Mouse (Mus musculus): ENCODE results near the gene Card10. TPM values are rescaled to one million over a fixed set of nuclear protein-coding genes. Genes with fewer than 3 reads are reported as not detected.

Card10 gene
- polyA plus RNA-seq, 1 experiment: not detected

DNA sequence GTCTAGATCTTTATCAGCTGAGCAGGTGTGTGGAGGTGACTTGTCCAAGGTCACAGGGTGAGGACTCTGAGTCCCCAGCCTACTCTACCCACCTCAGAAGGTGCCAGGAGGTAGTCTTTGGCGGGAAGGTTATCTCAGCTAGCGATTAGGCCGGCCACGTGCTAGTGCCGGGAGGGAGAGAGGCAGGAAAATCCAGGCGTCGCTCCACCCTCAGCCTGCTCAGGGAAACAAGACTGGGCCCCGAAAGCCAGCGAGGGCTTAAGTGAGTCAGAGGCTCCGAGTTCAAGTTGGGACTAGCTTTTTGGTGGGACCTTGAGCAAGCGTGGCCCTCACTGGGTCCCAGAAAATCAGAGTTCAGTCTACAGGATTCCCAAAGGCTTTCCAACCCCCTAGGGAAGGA lies 42.5 kb upstream of the Card10 start:
- no peak for TF ChIP-seq POLR2A (IDR thresholded peaks at IDR 0.05; ENCODE audit: insufficient read depth, low read depth, low read length)
- TF ChIP-seq CTCF (IDR thresholded peaks at IDR 0.05; ENCODE audit: insufficient read depth, low read depth, low read length): no peak
- WGBS: 64% methylated on average over 11 of the region's 11 CpGs
- H3K27ac ChIP-seq (ENCODE audit: insufficient read depth, low read depth, low read length): no peak overlapping the region
- peaks cover 29% of the 10 kb centered on the region for H3K4me1 ChIP-seq (ENCODE audit: control insufficient read depth, insufficient read depth, low read length)
- H3K4me3 ChIP-seq (ENCODE audit: insufficient read depth, low read depth, low read length): no peak overlapping the region

GRCm38 (mm10) chr15:78844791-78845190 lies 41.9 kb upstream of the Card10 start:
- Histone ChIP-seq H3K4me3 (ENCODE audit: insufficient read depth, low read depth, low read length) (no peak overlapping the region), H3K27ac (ENCODE audit: insufficient read depth, low read depth, low read length) (no peak overlapping the region), H3K4me1 (ENCODE audit: control insufficient read depth, insufficient read depth, low read length) (peaks cover 30% of the 10 kb centered on the region)
- 46% methylated on average over 9 of the region's 9 CpGs for WGBS
- TF ChIP-seq POLR2A (IDR thresholded peaks at IDR 0.05; ENCODE audit: insufficient read depth, low read depth, low read length) (no peak), CTCF (IDR thresholded peaks at IDR 0.05; ENCODE audit: insufficient read depth, low read depth, low read length) (no peak)

DNA sequence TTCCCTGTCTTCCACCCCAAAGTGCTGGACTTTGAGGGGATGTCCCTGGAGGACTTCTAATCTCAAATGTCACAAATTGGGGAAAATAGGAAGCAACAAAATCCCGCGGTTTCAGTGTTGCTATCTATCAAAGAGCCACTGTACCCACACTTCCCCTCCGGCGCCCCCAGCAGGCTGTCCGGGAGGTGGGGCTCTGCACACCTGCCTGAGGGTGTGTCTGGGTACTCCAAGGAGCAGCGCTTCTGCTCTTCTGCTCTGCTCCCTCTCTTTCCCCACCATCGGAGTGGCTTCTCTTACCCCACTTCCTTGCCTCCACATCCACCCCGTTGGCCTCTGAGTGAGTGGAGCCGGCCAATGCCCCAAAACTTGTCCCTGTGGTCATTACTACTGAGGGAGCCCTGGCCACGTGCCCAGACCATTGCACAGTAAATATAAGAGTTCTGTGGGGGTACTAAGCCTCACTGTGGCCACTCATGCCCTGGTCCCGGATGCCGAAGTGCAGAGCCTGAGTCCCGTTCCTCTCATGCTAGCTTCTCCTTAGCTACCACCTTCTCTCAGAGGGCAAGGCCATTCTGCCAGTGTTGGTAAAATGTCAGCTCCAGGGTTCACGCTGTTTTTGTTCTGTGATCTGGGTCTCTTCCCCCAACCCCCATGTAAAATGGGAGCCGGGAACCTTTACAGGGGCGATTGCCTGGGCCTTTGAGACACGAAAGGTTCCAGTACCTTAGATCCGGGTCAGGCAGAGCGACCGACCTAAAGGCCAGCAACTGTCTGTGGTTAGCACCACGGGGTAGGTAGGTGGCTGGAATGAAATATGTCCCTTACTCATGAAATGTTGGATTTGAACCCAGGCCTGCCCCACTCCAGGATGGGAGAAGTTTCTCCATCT lies 41.0 kb upstream of the Card10 start:
- Histone ChIP-seq H3K27ac (ENCODE audit: insufficient read depth, low read depth, low read length) (no peak overlapping the region), H3K4me1 (ENCODE audit: control insufficient read depth, insufficient read depth, low read length) (peaks cover 31% of the 10 kb centered on the region), H3K4me3 (ENCODE audit: insufficient read depth, low read depth, low read length) (peak overlapping the region; percentile 51)
- WGBS: 56% methylated on average over 21 of the region's 21 CpGs
- TF ChIP-seq POLR2A (IDR thresholded peaks at IDR 0.05; ENCODE audit: insufficient read depth, low read depth, low read length) (no peak), CTCF (IDR thresholded peaks at IDR 0.05; ENCODE audit: insufficient read depth, low read depth, low read length) (no peak)

GRCm38 (mm10) chr15:78842371-78843163 lies 39.7 kb upstream of the Card10 start, which contains the start of gene Cdc42ep1:
Cdc42ep1 (plus strand) TSS chr15:78842624.
- peak within 1 kb of the TSS; percentile 64 for H3K27ac ChIP-seq (ENCODE audit: insufficient read depth, low read depth, low read length)
- no peak for TF ChIP-seq POLR2A (IDR thresholded peaks at IDR 0.05; ENCODE audit: insufficient read depth, low read depth, low read length)
- TF ChIP-seq CTCF (IDR thresholded peaks at IDR 0.05; ENCODE audit: insufficient read depth, low read depth, low read length): no peak
- peak within 1 kb of the TSS; percentile 51 for H3K4me3 ChIP-seq (ENCODE audit: insufficient read depth, low read depth, low read length)
- 2% methylated on average over 86 of the region's 86 CpGs for WGBS
- peaks cover 33% of the 10 kb centered on the region for H3K4me1 ChIP-seq (ENCODE audit: control insufficient read depth, insufficient read depth, low read length)

GRCm38 (mm10) chr15:78841161-78841790 lies 38.4 kb upstream of the Card10 start:
- peaks cover 37% of the 10 kb centered on the region for H3K4me1 ChIP-seq (ENCODE audit: control insufficient read depth, insufficient read depth, low read length)
- 89% methylated on average over 6 of the region's 6 CpGs for WGBS
- no peak overlapping the region for H3K4me3 ChIP-seq (ENCODE audit: insufficient read depth, low read depth, low read length)
- TF ChIP-seq CTCF (IDR thresholded peaks at IDR 0.05; ENCODE audit: insufficient read depth, low read depth, low read length) (no peak), POLR2A (IDR thresholded peaks at IDR 0.05; ENCODE audit: insufficient read depth, low read depth, low read length) (no peak)
- H3K27ac ChIP-seq (ENCODE audit: insufficient read depth, low read depth, low read length): no peak overlapping the region

- WGBS: 82% methylated on average over 11 of the region's 11 CpGs
- TF ChIP-seq POLR2A (IDR thresholded peaks at IDR 0.05; ENCODE audit: insufficient read depth, low read depth, low read length): no peak
- TF ChIP-seq CTCF (IDR thresholded peaks at IDR 0.05; ENCODE audit: insufficient read depth, low read depth, low read length): no peak
Observed at GRCm38 (mm10) chr15:78840751-78841150, 37.9 kb upstream of the Card10 start.

DNA sequence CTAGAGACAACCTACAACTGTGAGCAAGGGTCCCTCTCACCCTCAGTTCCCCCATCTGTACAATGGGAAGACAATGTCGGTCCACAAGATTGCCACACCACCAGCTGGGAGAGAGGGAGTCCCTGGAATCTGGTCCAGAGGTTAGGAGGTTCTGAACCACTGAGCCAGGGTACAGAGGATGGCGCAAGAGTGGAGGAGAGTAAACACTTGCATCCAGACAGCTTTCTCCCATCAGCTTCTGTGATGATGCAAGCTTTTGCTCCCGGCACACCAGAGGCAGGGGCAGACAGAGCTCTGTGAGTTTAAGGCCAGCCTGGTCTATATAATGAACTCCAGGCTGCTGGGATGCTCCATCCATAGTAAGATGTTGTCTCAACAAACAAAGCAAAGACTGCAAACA lies 37.4 kb upstream of the Card10 start:
- H3K4me3 ChIP-seq (ENCODE audit: insufficient read depth, low read depth, low read length): no peak overlapping the region
- WGBS: 56% methylated on average over 3 of the region's 3 CpGs
- TF ChIP-seq CTCF (IDR thresholded peaks at IDR 0.05; ENCODE audit: insufficient read depth, low read depth, low read length) (no peak), POLR2A (IDR thresholded peaks at IDR 0.05; ENCODE audit: insufficient read depth, low read depth, low read length) (no peak)
- peaks cover 41% of the 10 kb centered on the region for H3K4me1 ChIP-seq (ENCODE audit: control insufficient read depth, insufficient read depth, low read length)
- no peak overlapping the region for H3K27ac ChIP-seq (ENCODE audit: insufficient read depth, low read depth, low read length)

More at GRCm38 (mm10) chr15:78840751-78841150, 37.9 kb upstream of the Card10 start:
- H3K27ac ChIP-seq (ENCODE audit: insufficient read depth, low read depth, low read length): no peak overlapping the region
- H3K4me3 ChIP-seq (ENCODE audit: insufficient read depth, low read depth, low read length): no peak overlapping the region
- H3K4me1 ChIP-seq (ENCODE audit: control insufficient read depth, insufficient read depth, low read length): peaks cover 39% of the 10 kb centered on the region

GRCm38 (mm10) chr15:78839744-78840143 lies 36.9 kb upstream of the Card10 start:
- TF ChIP-seq CTCF (IDR thresholded peaks at IDR 0.05; ENCODE audit: insufficient read depth, low read depth, low read length): no peak
- no peak for TF ChIP-seq POLR2A (IDR thresholded peaks at IDR 0.05; ENCODE audit: insufficient read depth, low read depth, low read length)
- H3K4me3 ChIP-seq (ENCODE audit: insufficient read depth, low read depth, low read length): no peak overlapping the region
- peaks cover 44% of the 10 kb centered on the region for H3K4me1 ChIP-seq (ENCODE audit: control insufficient read depth, insufficient read depth, low read length)
- H3K27ac ChIP-seq (ENCODE audit: insufficient read depth, low read depth, low read length): 0 out of 2 replicates have a peak overlapping the region, but pooled peaks have one; percentile 33
- WGBS: 4% methylated on average over 2 of the region's 2 CpGs
